8 mouse cellular contexts compared by ENCODE assay signal in the genomic region with DNA sequence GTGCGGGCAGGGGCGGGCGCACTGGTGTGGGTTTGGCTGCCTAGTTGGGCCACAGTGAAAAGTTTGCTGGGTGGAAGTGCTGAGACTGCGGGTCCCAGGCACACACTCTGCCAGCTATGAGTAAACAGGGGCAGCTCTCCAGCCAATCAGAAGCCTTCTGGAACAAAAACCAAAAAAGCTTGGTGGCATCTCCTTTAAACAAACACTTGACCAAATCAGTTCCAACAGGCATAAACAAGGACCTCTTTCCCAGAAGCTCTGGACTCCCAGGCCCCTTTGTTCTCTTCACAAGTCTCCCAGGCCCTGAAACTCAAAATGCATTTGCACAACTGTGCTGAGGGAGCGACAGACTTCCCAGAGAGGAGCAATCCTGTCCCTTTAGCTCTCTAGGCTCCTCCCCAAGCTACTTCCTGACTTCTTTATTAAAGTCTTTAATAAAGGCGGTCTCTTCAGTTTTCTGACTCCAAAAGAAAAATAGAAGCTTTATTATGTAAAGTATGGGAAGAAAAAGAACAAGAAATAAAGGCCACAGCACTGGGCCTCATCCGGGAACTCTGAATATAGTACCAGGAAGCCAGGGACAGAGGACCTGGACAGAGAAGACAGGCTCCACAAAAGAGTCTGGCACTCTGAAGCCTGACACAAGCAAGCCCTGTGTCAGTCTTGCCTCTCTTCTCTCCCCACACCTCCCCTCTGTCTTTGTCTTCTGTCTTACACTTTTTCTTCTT.
DNase-seq lines count a peak whose midpoint lies in the region; ATAC-seq and TF ChIP-seq lines count a peak whose summit lies in the region.

No protein-coding gene starts in this region.

- H3K4me3 ChIP-seq in layer of hippocampus, adult 2 months = no peak overlapping the region
- H3K4me3 ChIP-seq in embryonic facial prominence, embryonic 13.5 days = no peak overlapping the region
- no peak overlapping the region for H3K4me3 ChIP-seq in neural tube, embryonic 13.5 days

- ATAC-seq in embryonic facial prominence, embryonic 13.5 days (ENCODE audit: insufficient number of reproducible peaks, insufficient read depth, low FRiP score, low TSS enrichment, low read depth) = no peak
- ATAC-seq in neural tube, embryonic 13.5 days (ENCODE audit: low read depth) = peak; percentile 86
- ATAC-seq in erythroid progenitor cell, adult 5-6 weeks (replicated peaks; ENCODE audit: low FRiP score, poor library complexity, severe bottlenecking) = no peak

- H3K36me3 ChIP-seq in embryonic facial prominence, embryonic 13.5 days = peaks cover 16% of the 10 kb centered on the region
- peaks cover under 1% of the 10 kb centered on the region; the same call in 1 of the 2 replicates for H3K36me3 ChIP-seq in neural tube, embryonic 13.5 days

- no peak overlapping the region for H3K9ac ChIP-seq in embryonic facial prominence, embryonic 13.5 days
- no peak overlapping the region for H3K9ac ChIP-seq in neural tube, embryonic 13.5 days

- no peaks in the 10 kb centered on the region for H3K27me3 ChIP-seq in embryonic facial prominence, embryonic 13.5 days
- no peaks in the 10 kb centered on the region for H3K27me3 ChIP-seq in neural tube, embryonic 13.5 days

- H3K4me2 ChIP-seq in embryonic facial prominence, embryonic 13.5 days = no peak overlapping the region
- H3K4me2 ChIP-seq in neural tube, embryonic 13.5 days = no peak overlapping the region

- no peak for TF ChIP-seq CTCF in layer of hippocampus, adult 2 months (conservative IDR thresholded peaks at IDR 0.05)

- peak overlapping the region; percentile 85 for H3K27ac ChIP-seq in layer of hippocampus, adult 2 months
- H3K27ac ChIP-seq in embryonic facial prominence, embryonic 13.5 days = 0 out of 2 replicates have a peak overlapping the region, but pooled peaks have one; percentile 11
- peak overlapping the region; percentile 81 for H3K27ac ChIP-seq in neural tube, embryonic 13.5 days (replicated peaks)

- H3K9me3 ChIP-seq in embryonic facial prominence, embryonic 13.5 days = no peaks in the 10 kb centered on the region
- H3K9me3 ChIP-seq in neural tube, embryonic 13.5 days = no peaks in the 10 kb centered on the region

- H3K4me1 ChIP-seq in embryonic facial prominence, embryonic 13.5 days = peaks cover 41% of the 10 kb centered on the region
- peaks cover 84% of the 10 kb centered on the region for H3K4me1 ChIP-seq in neural tube, embryonic 13.5 days (replicated peaks)

- WGBS in embryonic facial prominence, embryonic 13.5 days = 68% methylated on average over 7 of the region's 7 CpGs
- WGBS in neural tube, embryonic 13.5 days = 44% methylated on average over 7 of the region's 7 CpGs

- DNase-seq in layer of hippocampus, adult 2 months (ENCODE audit: low spot score in 2 of 2) = peak in 1 of 2 experiments; percentile 58
- no peak for DNase-seq in layer of hippocampus, postnatal 25 days (ENCODE audit: extremely low spot score in 1 of 2, low spot score in 1 of 2)
- peak; percentile 34 for DNase-seq in layer of hippocampus, adult 9-11 months
- no peak for DNase-seq in right cerebral cortex, postnatal 25 days
- no peak for DNase-seq in kidney, adult 9 months

Comparison
In these comparisons a context has a peak if more than half of its experiments do, and no peak if none do; other contexts are left out.
1. H3K27ac ChIP-seq: peak in every context shown above with its lines; median percentile 85 in layer of hippocampus, adult 2 months; 81 in neural tube, embryonic 13.5 days; 11 in embryonic facial prominence, embryonic 13.5 days.